27 mouse cellular contexts compared by ENCODE assay signal in genomic region chr1:79921333-79921732, GRCm38 (mm10).
"Had no signal": no experiment of that assay in that cellular context is flagged by ENCODE, and none has a peak within 500 bp of the region (broad histone marks: within the 10 kb centered on the region; RNA-seq: fewer than 3 reads in every experiment).

No protein-coding gene starts in this region.

- H3K36me3 ChIP-seq: limb, embryonic 10.5 days; limb, embryonic 12.5 days; limb, embryonic 13.5 days; limb, embryonic 15.5 days; liver, embryonic 12.5 days; liver, embryonic 13.5 days; liver, embryonic 15.5 days; midbrain, embryonic 10.5 days; midbrain, embryonic 12.5 days; midbrain, embryonic 13.5 days; midbrain, embryonic 15.5 days; neural tube, embryonic 12.5 days; neural tube, embryonic 13.5 days had no signal

- H3K27ac ChIP-seq: left cerebral cortex, adult 2 months; limb, embryonic 10.5 days; limb, embryonic 12.5 days; limb, embryonic 13.5 days; limb, embryonic 15.5 days; liver, embryonic 12.5 days; liver, embryonic 13.5 days; liver, embryonic 14.5 days; liver, embryonic 15.5 days; macrophage; midbrain, embryonic 10.5 days; midbrain, embryonic 12.5 days; midbrain, embryonic 13.5 days; midbrain, embryonic 15.5 days; neural tube, embryonic 12.5 days; neural tube, embryonic 13.5 days had no signal

- H3K27me3 ChIP-seq: limb, embryonic 12.5 days; limb, embryonic 13.5 days; limb, embryonic 15.5 days; liver, embryonic 12.5 days; liver, embryonic 13.5 days; liver, embryonic 15.5 days; midbrain, embryonic 12.5 days; midbrain, embryonic 13.5 days; midbrain, embryonic 15.5 days; neural tube, embryonic 12.5 days; neural tube, embryonic 13.5 days had no signal

- DNase-seq: left cerebral cortex, postnatal 4 days; liver; liver, embryonic 13.5 days; liver, postnatal 0 days; lung, adult 2 months; lung, postnatal 14 days; lung, postnatal 4 days; midbrain, embryonic 14.5 days had no signal

- H3K4me2 ChIP-seq: limb, embryonic 12.5 days; limb, embryonic 13.5 days; limb, embryonic 15.5 days; liver, embryonic 11.5 days; liver, embryonic 12.5 days; liver, embryonic 13.5 days; liver, embryonic 15.5 days; lung, embryonic 14.5 days; midbrain, embryonic 12.5 days; midbrain, embryonic 13.5 days; midbrain, embryonic 15.5 days; neural tube, embryonic 12.5 days; neural tube, embryonic 13.5 days had no signal

- H3K4me3 ChIP-seq: left cerebral cortex, adult 2 months; limb, embryonic 10.5 days; limb, embryonic 12.5 days; limb, embryonic 13.5 days; limb, embryonic 15.5 days; liver, embryonic 12.5 days; liver, embryonic 13.5 days; liver, embryonic 15.5 days; megakaryocyte, embryonic 14.5 days; midbrain, embryonic 10.5 days; midbrain, embryonic 12.5 days; midbrain, embryonic 13.5 days; midbrain, embryonic 15.5 days; myocyte; neural tube, embryonic 12.5 days; neural tube, embryonic 13.5 days had no signal

- H3K9me3 ChIP-seq: limb, embryonic 10.5 days; limb, embryonic 12.5 days; limb, embryonic 13.5 days; limb, embryonic 15.5 days; liver, embryonic 12.5 days; liver, embryonic 13.5 days; liver, embryonic 15.5 days; megakaryocyte, embryonic 14.5 days; midbrain, embryonic 10.5 days; midbrain, embryonic 12.5 days; midbrain, embryonic 13.5 days; midbrain, embryonic 15.5 days; neural tube, embryonic 12.5 days; neural tube, embryonic 13.5 days had no signal

- ATAC-seq: liver, embryonic 12.5 days; liver, postnatal 0 days; midbrain, embryonic 13.5 days; midbrain, embryonic 15.5 days had no signal

- H3K9ac ChIP-seq: limb, embryonic 12.5 days; limb, embryonic 13.5 days; limb, embryonic 15.5 days; liver, embryonic 12.5 days; liver, embryonic 13.5 days; liver, embryonic 14.5 days; liver, embryonic 15.5 days; liver, postnatal 0 days; lung, embryonic 14.5 days; midbrain, embryonic 12.5 days; midbrain, embryonic 13.5 days; midbrain, embryonic 15.5 days; neural tube, embryonic 12.5 days; neural tube, embryonic 13.5 days had no signal

- H3K4me1 ChIP-seq: limb, embryonic 10.5 days; limb, embryonic 12.5 days; limb, embryonic 13.5 days; limb, embryonic 15.5 days; liver, embryonic 12.5 days; liver, embryonic 13.5 days; liver, embryonic 15.5 days; midbrain, embryonic 10.5 days; midbrain, embryonic 12.5 days; midbrain, embryonic 13.5 days; midbrain, embryonic 15.5 days; neural tube, embryonic 12.5 days; neural tube, embryonic 13.5 days had no signal
